Mouse (Mus musculus) erythroblast, embryonic 14.5 days (primary cell): ENCODE measurements around the gene Rmnd5b. TPM values are rescaled to one million over a fixed set of nuclear protein-coding genes. Genes with fewer than 3 reads are reported as not detected.
"Not testable (repeated sequence)": the region's sequence is repeated elsewhere in the genome, so short reads cannot be mapped to it uniquely, and the experiment has no call there.

Experiments
- H3K27me3 ChIP-seq: 2 replicates; pipeline ENCODE4 v1.6.1; 2012; ENCODE audit warnings: inconsistent platforms; ENCODE audit not compliant: control insufficient read depth
- H3K36me3 ChIP-seq: 2 replicates; pipeline ENCODE4 v1.6.1; 2012; ENCODE audit warnings: mild to moderate bottlenecking, inconsistent platforms; ENCODE audit not compliant: control insufficient read depth
- H3K4me1 ChIP-seq: 2 replicates; pipeline ENCODE4 v1.6.1; 2012; ENCODE audit warnings: inconsistent platforms; ENCODE audit not compliant: control insufficient read depth
- H3K4me3 ChIP-seq: replicated peaks from 2 replicates; pipeline ENCODE3; 2012; ENCODE audit warnings: moderate library complexity, mild to moderate bottlenecking, inconsistent platforms
- H3K9me3 ChIP-seq: 2 replicates; pipeline ENCODE4 v1.6.1; 2012; ENCODE audit warnings: low read length, inconsistent platforms, mixed read lengths; ENCODE audit not compliant: control insufficient read depth
- GATA1 ChIP-seq: IDR thresholded peaks from 2 replicates; pipeline ENCODE4 v1.6.1; 2012; ENCODE audit warnings: low read length, inconsistent platforms, mixed read lengths
- TAL1 ChIP-seq: IDR thresholded peaks from 3 replicates; pipeline ENCODE4 v1.6.1; 2012; ENCODE audit warnings: low read length, inconsistent platforms, mixed read lengths
- polyA plus RNA-seq: library from polyadenylated mRNA; stranded (reverse); fragments of >175 nt; gene quantifications from 2 replicates; pipeline ENCODE4 v1.2.3, GENCODE M21; 2012

Rmnd5b gene
- polyA plus RNA-seq, 1 experiment: 1.4 TPM

DNA sequence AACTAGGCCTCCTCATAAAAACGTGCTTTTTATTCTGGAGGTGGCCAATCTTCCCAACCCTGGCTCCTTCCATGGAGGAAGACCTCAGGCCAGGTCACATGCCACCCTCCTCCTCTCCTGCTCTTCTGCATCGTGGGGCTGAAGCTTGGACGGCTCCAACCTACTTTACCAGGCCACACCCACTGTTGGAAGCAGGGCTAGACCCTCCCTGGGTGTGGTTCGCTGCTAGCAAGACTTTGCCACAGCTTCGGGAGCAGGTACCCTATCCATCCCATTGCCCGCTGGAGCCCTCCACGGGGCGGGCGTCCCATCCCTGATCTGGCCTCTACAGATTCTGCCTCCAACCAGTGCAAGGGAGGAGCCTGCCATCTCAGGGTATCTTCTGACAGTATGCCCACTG, 7.5 kb upstream of the Rmnd5b start:
- H3K4me3 ChIP-seq: no peak overlapping the region
- peaks cover 14% of the 10 kb centered on the region for H3K4me1 ChIP-seq
- TF ChIP-seq GATA1 (no peak), TAL1 (no peak)
- H3K27me3 ChIP-seq: peaks cover 8% of the 10 kb centered on the region
- no peaks in the 10 kb centered on the region for H3K9me3 ChIP-seq
- H3K36me3 ChIP-seq: peaks cover 2% of the 10 kb centered on the region; the same call in 1 of the 2 replicates

DNA sequence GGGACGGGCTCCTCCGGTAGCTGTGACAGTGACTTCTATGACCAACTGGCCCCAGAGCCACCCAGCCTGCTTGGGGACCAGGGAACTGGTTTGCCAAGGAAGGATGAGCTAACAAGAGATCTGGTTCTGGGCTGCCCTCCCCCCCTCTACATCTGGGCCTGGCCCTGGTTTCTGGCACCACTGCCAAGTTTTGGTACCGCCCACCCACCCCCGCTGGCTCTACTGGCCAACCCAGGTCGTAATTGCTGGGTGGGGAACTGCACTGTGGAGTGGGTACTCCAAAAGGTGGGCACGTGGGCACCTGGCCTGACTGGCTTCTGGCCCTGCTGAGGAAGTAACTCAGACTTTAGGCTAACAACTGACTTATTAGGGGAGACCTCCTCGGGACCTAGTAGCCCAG, 5.1 kb upstream of the Rmnd5b start:
- H3K4me3 ChIP-seq: no peak overlapping the region
- peaks cover 23% of the 10 kb centered on the region for H3K4me1 ChIP-seq
- TF ChIP-seq GATA1 (no peak), TAL1 (no peak)
- H3K27me3 ChIP-seq: peaks cover 11% of the 10 kb centered on the region
- peaks cover 2% of the 10 kb centered on the region; the same call in 1 of the 2 replicates for H3K36me3 ChIP-seq
- H3K9me3 ChIP-seq: no peaks in the 10 kb centered on the region

DNA sequence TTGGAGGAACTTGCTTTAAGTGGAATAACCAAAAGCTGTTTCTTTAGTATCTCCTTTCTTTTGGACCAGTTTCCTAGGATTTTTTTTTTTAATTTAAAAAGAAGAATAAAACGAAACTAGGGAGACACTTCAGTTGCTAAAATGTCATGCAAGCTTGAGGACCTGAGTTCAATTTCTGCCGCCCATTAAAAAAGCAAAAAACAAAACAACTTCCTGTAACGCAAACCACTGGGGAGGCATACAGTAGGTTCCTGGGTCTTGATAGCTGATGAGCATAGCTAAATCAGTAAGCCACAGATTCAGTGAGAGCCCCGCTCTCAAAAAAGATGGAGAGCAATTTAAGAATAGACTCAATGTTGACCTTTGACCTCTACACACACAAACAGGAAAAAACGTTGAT, 2.8 kb upstream of the Rmnd5b start:
- Histone ChIP-seq H3K9me3 (no peaks in the 10 kb centered on the region), H3K4me1 (peaks cover 41% of the 10 kb centered on the region), H3K27me3 (peaks cover 11% of the 10 kb centered on the region), H3K36me3 (peaks cover 6% of the 10 kb centered on the region), H3K4me3 (no peak overlapping the region)
- no peak for TF ChIP-seq GATA1

DNA sequence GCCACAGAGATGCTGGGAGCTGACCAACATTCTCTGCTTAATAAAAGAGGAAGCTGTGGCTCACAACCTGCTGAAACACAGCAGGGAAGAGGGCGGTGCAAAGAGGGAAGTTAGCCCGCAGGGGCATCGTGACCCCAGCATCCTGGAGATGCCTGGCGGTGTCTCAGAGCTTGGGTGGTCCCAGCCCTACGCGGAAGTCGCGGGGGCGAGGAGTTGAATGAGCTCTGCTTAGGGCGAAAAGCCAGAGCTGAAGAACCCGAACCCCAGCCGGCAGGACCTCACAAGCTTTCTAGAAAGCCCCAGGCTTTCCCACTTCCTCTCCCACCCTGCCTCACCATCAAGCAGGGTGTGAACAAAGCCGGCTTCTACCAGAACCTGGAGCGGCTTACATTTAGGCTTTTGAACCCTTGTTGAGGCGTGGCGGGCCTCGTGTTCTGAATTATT, 2.3 kb upstream of the Rmnd5b start:
- peaks cover 6% of the 10 kb centered on the region for H3K36me3 ChIP-seq
- TF ChIP-seq TAL1: no peak
- no peak for TF ChIP-seq GATA1
- peak overlapping the region; percentile 34 for H3K4me3 ChIP-seq
- H3K27me3 ChIP-seq: peaks cover 8% of the 10 kb centered on the region
- H3K9me3 ChIP-seq: no peaks in the 10 kb centered on the region
- H3K4me1 ChIP-seq: peaks cover 39% of the 10 kb centered on the region

DNA sequence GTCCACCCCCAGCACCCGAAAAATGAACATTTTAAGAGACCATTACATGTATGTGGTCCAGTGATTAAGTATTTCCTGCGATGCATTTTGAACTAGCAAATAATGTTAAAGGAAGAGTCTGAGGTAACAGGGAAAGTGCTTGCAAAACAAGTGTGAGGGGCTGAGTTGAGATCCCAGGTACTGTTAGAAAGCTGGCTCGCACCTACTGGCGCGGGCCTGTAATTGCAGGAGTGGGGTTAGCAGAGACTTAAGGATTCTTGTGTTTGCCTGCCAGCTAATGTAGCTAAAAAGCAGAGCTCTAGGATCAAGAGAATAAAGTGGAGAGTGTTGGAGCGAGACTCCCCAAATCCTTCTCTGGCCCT, 608 bp upstream of the Rmnd5b start:
- peaks cover 8% of the 10 kb centered on the region for H3K27me3 ChIP-seq
- peaks cover 50% of the 10 kb centered on the region for H3K4me1 ChIP-seq
- H3K9me3 ChIP-seq: no peaks in the 10 kb centered on the region
- peaks cover 10% of the 10 kb centered on the region for H3K36me3 ChIP-seq
- no peak for TF ChIP-seq TAL1
- TF ChIP-seq GATA1: no peak
- peak overlapping the region; percentile 91 for H3K4me3 ChIP-seq

DNA sequence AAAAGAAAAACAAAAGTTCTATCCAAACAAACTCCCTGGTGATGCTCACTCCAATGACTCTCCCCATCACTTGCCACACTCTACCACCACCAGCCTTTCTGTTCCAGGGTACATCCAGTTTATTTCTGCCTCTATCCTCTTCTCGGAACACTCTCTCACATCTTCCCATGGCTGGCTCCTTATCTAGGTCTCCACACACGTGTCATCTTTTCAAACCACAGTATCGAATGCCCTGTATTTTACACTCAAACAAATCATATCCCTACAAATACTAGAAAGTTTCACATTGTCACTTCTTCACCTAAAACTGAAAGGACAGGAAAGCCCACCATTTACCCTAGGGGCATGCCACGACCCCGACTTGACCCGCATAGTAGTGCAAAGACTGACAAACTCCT, 570 bp downstream of the Rmnd5b start:
- TF ChIP-seq TAL1 (no peak), GATA1 (no peak)

DNA sequence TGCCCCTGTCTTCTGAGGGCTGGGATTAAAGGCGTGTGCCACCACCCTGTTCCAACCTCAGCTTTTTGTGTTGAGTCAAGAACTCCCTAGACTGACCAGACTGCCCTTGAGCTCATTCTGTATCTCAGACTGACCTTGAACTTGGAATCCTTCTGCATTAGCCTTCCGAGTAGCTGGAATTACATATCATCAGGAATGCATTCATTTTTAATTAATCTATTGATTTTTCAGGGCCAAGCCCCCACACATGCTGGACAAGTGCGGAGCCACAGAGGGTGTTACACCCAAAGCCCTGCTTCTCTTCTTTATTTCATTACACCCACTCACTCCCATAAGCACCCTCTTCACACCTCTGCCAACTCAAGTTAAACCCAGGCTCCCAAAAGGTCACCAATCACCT, 2.0 kb downstream of the Rmnd5b start:
- peaks cover 31% of the 10 kb centered on the region for H3K36me3 ChIP-seq
- no peak for TF ChIP-seq TAL1
- TF ChIP-seq GATA1: no peak
- peaks cover 8% of the 10 kb centered on the region for H3K27me3 ChIP-seq
- H3K4me3 ChIP-seq: no peak overlapping the region
- H3K4me1 ChIP-seq: peaks cover 60% of the 10 kb centered on the region
- no peaks in the 10 kb centered on the region for H3K9me3 ChIP-seq

More for the DNA sequence above, 570 bp downstream of the Rmnd5b start:
- Histone ChIP-seq H3K4me3 (peak overlapping the region; percentile 91), H3K4me1 (peaks cover 54% of the 10 kb centered on the region), H3K27me3 (peaks cover 8% of the 10 kb centered on the region), H3K9me3 (no peaks in the 10 kb centered on the region), H3K36me3 (peaks cover 19% of the 10 kb centered on the region)

DNA sequence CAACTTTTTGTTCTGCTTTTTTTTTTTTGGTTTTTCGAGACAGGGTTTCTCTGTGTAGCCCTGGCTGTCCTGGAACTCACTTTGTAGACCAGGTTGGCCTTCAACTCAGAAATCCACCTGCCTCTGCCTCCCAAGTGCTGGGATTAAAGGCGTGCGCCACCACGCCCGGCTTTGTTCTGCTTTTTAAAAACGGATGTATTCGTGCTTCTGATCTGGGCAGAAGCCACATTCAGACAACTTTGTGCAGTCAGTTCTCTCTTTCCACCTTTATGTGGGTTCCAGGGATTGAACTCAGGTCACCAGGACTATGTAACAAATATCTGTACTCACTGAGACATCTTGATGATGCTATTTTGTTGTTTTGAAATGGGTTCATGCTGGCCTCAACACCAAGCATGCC, 2.5 kb downstream of the Rmnd5b start:
- peaks cover 59% of the 10 kb centered on the region for H3K4me1 ChIP-seq
- peaks cover 35% of the 10 kb centered on the region for H3K36me3 ChIP-seq
- H3K4me3 ChIP-seq: not testable (repeated sequence)

DNA sequence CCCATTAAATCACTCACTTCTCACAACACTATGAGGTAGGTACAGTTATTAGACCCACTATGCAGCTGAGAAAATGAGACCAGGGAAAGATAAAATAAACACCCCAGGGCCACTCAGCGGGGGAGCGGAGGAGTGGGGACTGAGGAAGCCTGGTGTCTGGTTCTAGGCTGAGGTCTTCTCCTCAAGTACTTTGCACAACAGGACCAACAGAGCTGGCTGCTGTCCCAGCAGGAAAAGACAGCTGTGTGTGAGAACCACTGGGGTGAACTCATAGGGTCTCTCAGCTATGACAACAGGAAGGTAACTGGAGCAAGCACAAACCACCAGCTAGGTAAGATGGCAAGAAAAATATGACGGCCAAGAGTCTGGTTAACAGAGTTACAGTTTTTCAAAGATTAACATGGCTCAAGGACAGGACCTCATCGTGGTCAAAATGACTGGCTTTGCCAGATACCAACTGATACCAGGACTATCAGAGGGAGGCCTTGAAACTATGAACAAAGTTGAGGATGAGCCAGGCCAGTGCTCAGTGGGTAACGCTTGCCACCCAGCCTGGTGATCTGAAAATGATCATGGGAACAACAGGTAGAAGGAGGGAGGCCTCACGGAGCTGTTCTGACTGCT, 3.5 kb downstream of the Rmnd5b start:
- Histone ChIP-seq H3K27me3 (no peaks in the 10 kb centered on the region), H3K4me1 (peaks cover 56% of the 10 kb centered on the region), H3K36me3 (peaks cover 44% of the 10 kb centered on the region), H3K9me3 (no peaks in the 10 kb centered on the region), H3K4me3 (no peak overlapping the region)
- no peak for TF ChIP-seq TAL1
- no peak for TF ChIP-seq GATA1

More for the DNA sequence above, 2.5 kb downstream of the Rmnd5b start:
- not testable (repeated sequence) for H3K9me3 ChIP-seq, H3K27me3 ChIP-seq

DNA sequence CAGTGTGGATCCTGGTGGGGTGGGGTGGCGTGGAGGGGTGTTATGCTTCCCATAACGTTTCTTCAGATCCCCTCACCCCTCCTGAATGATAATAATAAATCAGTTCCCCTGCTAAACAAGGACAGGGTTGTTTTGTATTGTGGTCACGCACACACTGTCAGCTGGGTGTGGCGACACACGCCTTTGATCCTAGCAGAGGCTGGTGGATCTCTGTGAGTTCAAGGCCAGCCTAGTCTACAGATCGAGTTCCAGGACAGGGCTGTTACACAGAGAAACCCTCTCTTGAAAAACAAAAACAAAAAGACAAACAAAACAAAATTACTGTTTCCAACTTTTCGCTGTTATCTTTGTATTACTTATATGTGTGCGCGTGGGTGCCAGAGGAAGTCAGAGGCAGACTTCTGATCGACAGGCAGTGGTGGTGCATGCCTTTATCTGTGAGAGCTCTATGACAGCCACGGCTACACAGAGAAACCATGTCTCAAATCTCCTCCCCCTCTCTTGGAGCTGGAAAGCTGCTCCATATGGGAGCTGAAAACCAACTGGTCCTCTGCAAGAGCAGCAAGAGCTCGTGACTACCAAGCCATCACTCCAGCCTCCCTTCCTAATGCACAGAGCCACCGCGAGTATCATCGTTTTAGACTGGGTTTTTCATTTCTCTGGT, 5.9 kb downstream of the Rmnd5b start:
- H3K36me3 ChIP-seq: peaks cover 67% of the 10 kb centered on the region

More for the DNA sequence above, 5.9 kb downstream of the Rmnd5b start:
- no peak overlapping the region for H3K4me3 ChIP-seq
- H3K4me1 ChIP-seq: peaks cover 50% of the 10 kb centered on the region
- no peaks in the 10 kb centered on the region for H3K27me3 ChIP-seq
- no peak for TF ChIP-seq GATA1
- no peak for TF ChIP-seq TAL1
- no peaks in the 10 kb centered on the region for H3K9me3 ChIP-seq
